Mouse (Mus musculus) olfactory bulb, adult 2 months (tissue): Measurements from ENCODE around the gene Gm49661.

Experiments
- CTCF ChIP-seq: fragments of 200-500 bp; IDR thresholded peaks from 2 replicates; pipeline ENCODE4 v1.5.1; 2012; ENCODE audit warnings: low read depth, mild to moderate bottlenecking, low read length, moderate library complexity; ENCODE audit not compliant: insufficient read depth
- POLR2A ChIP-seq: fragments of 200-500 bp; IDR thresholded peaks from 2 replicates; pipeline ENCODE4 v1.6.1; 2012; ENCODE audit warnings: mild to moderate bottlenecking, low read depth, low read length, moderate library complexity; ENCODE audit not compliant: insufficient read depth

- TF ChIP-seq CTCF (no peak), POLR2A (no peak)
Observed at GRCm38 (mm10) chr8:84966603-84967002, 2.6 kb downstream of the Gm49661 start.
